Mouse (Mus musculus) heart, postnatal 10 days (tissue): Measurements from ENCODE around the gene Gjb1. TPM values are rescaled to one million over a fixed set of nuclear protein-coding genes. Genes with fewer than 3 reads are reported as not detected.

Experiments used
- DNase-seq, 2 experiments: peaks; one replicate each; pipeline ENCODE4 v3.0.0; 2021
- intact Hi-C: fragments of 180-260 bp; cut with DNase I; formaldehyde crosslinking; loops from one replicate; pipeline ENCODE4 v1.15.1; 2025
- total RNA-seq, 2 experiments: library from RNA; stranded (reverse); gene quantifications; 2 replicates each; pipeline ENCODE4 v1.2.3; 2021

The Gjb1 gene
- total RNA-seq, 2 experiments from 2014 or later = not detected

- intact Hi-C loops = no loop called here
- DNase-seq = no peak
Measured at GRCm38 (mm10) chrX:101394341-101394740, 18.2 kb downstream of the Gjb1 start.

GRCm38 (mm10) chrX:101396459-101396858 lies 20.3 kb downstream of the Gjb1 start:
- intact Hi-C loops = no loop called here

GRCm38 (mm10) chrX:101418946-101419724 lies 43.0 kb downstream of the Gjb1 start:
- peak; percentile 44 to 67 for DNase-seq
- intact Hi-C loops = loop anchor here (1.0 kb wide), 1 partner anchor 10 kb away; the partner anchor contains the start of gene Nono

More at GRCm38 (mm10) chrX:101396459-101396858, 20.3 kb downstream of the Gjb1 start:
- no peak for DNase-seq

- DNase-seq = peak; percentile 88 to 90
- intact Hi-C loops = loop anchor here (1.0 to 10.0 kb wide), 2 partner anchors 9 to 145 kb away; partner anchors contain the start of genes Med12 and Nono
Measured at GRCm38 (mm10) chrX:101419725-101420699, 43.8 kb downstream of the Gjb1 start.

- DNase-seq = peak in 1 of 2 experiments; percentile 9
- intact Hi-C loops = loop anchor here (10.0 kb wide), 1 partner anchor 146 kb away; the partner anchor contains the start of gene Med12
Measured at GRCm38 (mm10) chrX:101420700-101421095, 44.5 kb downstream of the Gjb1 start, which contains the start of gene Zmym3. Gene Zmym3 (minus strand): TSS chrX:101420849.

- intact Hi-C loops = loop anchor here (10.0 kb wide), 1 partner anchor 149 kb away; the partner anchor contains the start of gene Med12
Measured at GRCm38 (mm10) chrX:101423462-101423861, 47.3 kb downstream of the Gjb1 start.

GRCm38 (mm10) chrX:101427774-101428173 lies 51.6 kb downstream of the Gjb1 start:
- DNase-seq = peak; percentile 9 to 30
- intact Hi-C loops = loop anchor here (10.0 kb wide), 1 partner anchor 153 kb away; the partner anchor contains the start of gene Med12

More at GRCm38 (mm10) chrX:101423462-101423861, 47.3 kb downstream of the Gjb1 start:
- DNase-seq = no peak

- intact Hi-C loops = loop anchor here (1.0 to 10.0 kb wide), 2 partner anchors 9 to 154 kb away; partner anchors contain the start of gene Med12
Measured at GRCm38 (mm10) chrX:101428785-101429141, 52.6 kb downstream of the Gjb1 start.

GRCm38 (mm10) chrX:101429142-101429949 lies 53.2 kb downstream of the Gjb1 start, which contains the start of gene Nono:
Gene Nono (plus strand): TSS chrX:101429318.
- intact Hi-C loops = loop anchor here (1.0 to 10.0 kb wide), 2 partner anchors 10 to 155 kb away; partner anchors contain the start of gene Med12
- DNase-seq = peak; percentile 87 to 88

More at GRCm38 (mm10) chrX:101428785-101429141, 52.6 kb downstream of the Gjb1 start:
- no peak for DNase-seq

GRCm38 (mm10) chrX:101429976-101430375 lies 53.8 kb downstream of the Gjb1 start:
- no peak for DNase-seq
- intact Hi-C loops = loop anchor here (1.0 to 10.0 kb wide), 2 partner anchors 11 to 155 kb away; partner anchors contain the start of gene Med12

Other genes starting within 250 kb of the Gjb1 start
- 10 to 100 TPM; 46.9 to 48.0 TPM for gene Snx12, start 153.8 kb upstream of the Gjb1 start, total RNA-seq
- gene Foxo4, start 121.8 kb upstream of the Gjb1 start, total RNA-seq = 10 to 100 TPM; 30.7 to 35.0 TPM
- gene Gm614, start 112.4 kb upstream of the Gjb1 start, total RNA-seq = under 1 TPM; 0.36 to 0.62 TPM
- gene Il2rg, start 108.1 kb upstream of the Gjb1 start, total RNA-seq = 10 to 100 TPM; 16.8 to 21.4 TPM
- gene Gm20489, start 107.4 kb upstream of the Gjb1 start, total RNA-seq = not detected
- 10 to 100 TPM; 26.8 to 29.4 TPM for gene Med12, start 102.3 kb upstream of the Gjb1 start, total RNA-seq
- under 1 TPM; 0.77 to 0.86 TPM for gene Nlgn3, start 77.2 kb upstream of the Gjb1 start, total RNA-seq
- gene Zmym3, start 44.5 kb downstream of the Gjb1 start, total RNA-seq = 10 to 100 TPM; 23.7 to 31.0 TPM
- 100 to 1,000 TPM; 134 to 135 TPM for gene Nono, start 52.9 kb downstream of the Gjb1 start, total RNA-seq
- 100 to 1,000 TPM; 180 to 204 TPM for gene Itgb1bp2, start 72.7 kb downstream of the Gjb1 start, total RNA-seq
- 10 to 100 TPM; 18.9 to 22.0 TPM for gene Taf1, start 156.4 kb downstream of the Gjb1 start, total RNA-seq